In genomic region chr9:118684343-118684742, GRCm38 (mm10) we compare ENCODE assay signal across 11 mouse cellular contexts.
DNase-seq lines count a peak whose midpoint lies in the region; ATAC-seq and TF ChIP-seq lines count a peak whose summit lies in the region.
"Had no signal": no experiment of that assay in that cellular context is flagged by ENCODE, and none has a peak within 500 bp of the region (broad histone marks: within the 10 kb centered on the region; RNA-seq: fewer than 3 reads in every experiment).

No protein-coding gene starts in this region.

- H3K4me3 ChIP-seq in forebrain, embryonic 13.5 days: no peak overlapping the region
- H3K4me3 ChIP-seq in forebrain, embryonic 11.5 days (ENCODE audit: low read depth, low read length): no peak overlapping the region
- H3K4me3 ChIP-seq in liver, postnatal 0 days (ENCODE audit: low read depth, low read length): no peak overlapping the region
- no peak overlapping the region for H3K4me3 ChIP-seq in liver, embryonic 11.5 days (ENCODE audit: low read depth, low read length)
- no peak overlapping the region for H3K4me3 ChIP-seq in stomach, postnatal 0 days (ENCODE audit: low read depth, low read length)
- H3K4me3 ChIP-seq: heart, embryonic 15.5 days; limb, embryonic 13.5 days; midbrain, embryonic 12.5 days had no signal

- no peak overlapping the region for H3K9ac ChIP-seq in forebrain, embryonic 13.5 days
- no peak overlapping the region for H3K9ac ChIP-seq in forebrain, embryonic 11.5 days (ENCODE audit: low read length)
- no peak overlapping the region for H3K9ac ChIP-seq in liver, postnatal 0 days (replicated peaks)
- H3K9ac ChIP-seq in liver, embryonic 11.5 days (ENCODE audit: low read depth, low read length): no peak overlapping the region
- no peak overlapping the region for H3K9ac ChIP-seq in stomach, postnatal 0 days (ENCODE audit: low read length)
- H3K9ac ChIP-seq: heart, embryonic 15.5 days; limb, embryonic 13.5 days; midbrain, embryonic 12.5 days had no signal

- TF ChIP-seq CTCF in liver, postnatal 0 days (IDR thresholded peaks at IDR 0.05; ENCODE audit: low read depth): peak; percentile 57
- peak; percentile 56 for TF ChIP-seq CTCF in stomach, postnatal 0 days (IDR thresholded peaks at IDR 0.05; ENCODE audit: low read depth)

- H3K36me3 ChIP-seq in forebrain, embryonic 13.5 days (ENCODE audit: poor library complexity, severe bottlenecking): no peaks in the 10 kb centered on the region
- H3K36me3 ChIP-seq in forebrain, embryonic 11.5 days (ENCODE audit: control insufficient read depth, insufficient read depth, low read length): no peaks in the 10 kb centered on the region
- H3K36me3 ChIP-seq in liver, postnatal 0 days (replicated peaks; ENCODE audit: insufficient read depth, low read length): no peaks in the 10 kb centered on the region
- no peaks in the 10 kb centered on the region for H3K36me3 ChIP-seq in liver, embryonic 11.5 days (ENCODE audit: control insufficient read depth, insufficient read depth, low read length)
- no peaks in the 10 kb centered on the region for H3K36me3 ChIP-seq in stomach, postnatal 0 days (ENCODE audit: control insufficient read depth, insufficient read depth, low read length)
- H3K36me3 ChIP-seq: heart, embryonic 15.5 days; midbrain, embryonic 12.5 days had no signal

- no peak overlapping the region for H3K27ac ChIP-seq in forebrain, embryonic 13.5 days
- H3K27ac ChIP-seq in forebrain, embryonic 11.5 days (ENCODE audit: low read depth, low read length): no peak overlapping the region
- no peak overlapping the region for H3K27ac ChIP-seq in liver, postnatal 0 days (ENCODE audit: low read depth)
- no peak overlapping the region for H3K27ac ChIP-seq in liver, embryonic 11.5 days (ENCODE audit: low read depth, low read length)
- H3K27ac ChIP-seq in stomach, postnatal 0 days (replicated peaks): no peak overlapping the region
- H3K27ac ChIP-seq: heart, embryonic 15.5 days; limb, embryonic 13.5 days; midbrain, embryonic 12.5 days had no signal

- no peak for TF ChIP-seq EP300 in liver, postnatal 0 days (IDR thresholded peaks at IDR 0.05; ENCODE audit: low read depth)
- no peak for TF ChIP-seq EP300 in stomach, postnatal 0 days (optimal IDR thresholded peaks at IDR 0.05)

- H3K4me1 ChIP-seq in forebrain, embryonic 13.5 days: peaks cover 9% of the 10 kb centered on the region; the same call in 1 of the 2 replicates
- H3K4me1 ChIP-seq in forebrain, embryonic 11.5 days (replicated peaks; ENCODE audit: control insufficient read depth, insufficient read depth, low read length): no peaks in the 10 kb centered on the region
- no peaks in the 10 kb centered on the region for H3K4me1 ChIP-seq in liver, postnatal 0 days (ENCODE audit: insufficient read depth)
- peaks cover 5% of the 10 kb centered on the region for H3K4me1 ChIP-seq in liver, embryonic 11.5 days (replicated peaks; ENCODE audit: control insufficient read depth, insufficient read depth, low read length)
- H3K4me1 ChIP-seq in stomach, postnatal 0 days (replicated peaks; ENCODE audit: control insufficient read depth, insufficient read depth): no peaks in the 10 kb centered on the region; the same call in 1 of the 2 replicates
- H3K4me1 ChIP-seq: midbrain, embryonic 12.5 days had no signal

- H3K9me3 ChIP-seq in forebrain, embryonic 13.5 days (replicated peaks): no peaks in the 10 kb centered on the region
- H3K9me3 ChIP-seq in forebrain, embryonic 11.5 days (ENCODE audit: control insufficient read depth, low read length): no peaks in the 10 kb centered on the region
- no peaks in the 10 kb centered on the region for H3K9me3 ChIP-seq in liver, postnatal 0 days (ENCODE audit: low read length)
- H3K9me3 ChIP-seq in liver, embryonic 11.5 days (ENCODE audit: control insufficient read depth, low read length): no peaks in the 10 kb centered on the region
- no peaks in the 10 kb centered on the region for H3K9me3 ChIP-seq in stomach, postnatal 0 days (ENCODE audit: control insufficient read depth, low read length)
- H3K9me3 ChIP-seq: heart, embryonic 15.5 days; limb, embryonic 13.5 days; midbrain, embryonic 12.5 days had no signal

- 0 out of 2 replicates have a peak, but pooled peaks have one; percentile 13 for ATAC-seq in forebrain, embryonic 13.5 days
- no peak for ATAC-seq in forebrain, embryonic 11.5 days (replicated peaks; ENCODE audit: low FRiP score)
- ATAC-seq in liver, postnatal 0 days: no peak
- ATAC-seq in liver, embryonic 11.5 days (replicated peaks; ENCODE audit: low FRiP score): no peak
- no peak for ATAC-seq in stomach, postnatal 0 days (ENCODE audit: low FRiP score, low TSS enrichment)

- H3K4me2 ChIP-seq in forebrain, embryonic 13.5 days: no peak overlapping the region
- no peak overlapping the region for H3K4me2 ChIP-seq in forebrain, embryonic 11.5 days (ENCODE audit: low read depth, low read length, severe bottlenecking)
- H3K4me2 ChIP-seq in liver, postnatal 0 days (ENCODE audit: low read depth, low read length): no peak overlapping the region
- H3K4me2 ChIP-seq in liver, embryonic 11.5 days: no peak overlapping the region
- H3K4me2 ChIP-seq in stomach, postnatal 0 days (replicated peaks; ENCODE audit: low read depth): no peak overlapping the region
- H3K4me2 ChIP-seq: heart, embryonic 15.5 days; limb, embryonic 13.5 days; midbrain, embryonic 12.5 days had no signal

- WGBS in forebrain, embryonic 13.5 days: 92% methylated on average over 9 of the region's 9 CpGs
- 92% methylated on average over 9 of the region's 9 CpGs for WGBS in forebrain, embryonic 11.5 days
- WGBS in liver, postnatal 0 days (ENCODE audit: insufficient replicate concordance): 79% methylated on average over 9 of the region's 9 CpGs
- 90% methylated on average over 9 of the region's 9 CpGs for WGBS in liver, embryonic 11.5 days
- WGBS in stomach, postnatal 0 days: 92% methylated on average over 9 of the region's 9 CpGs

- no peak for DNase-seq in forebrain, embryonic 11.5 days (ENCODE audit: low spot score)
- DNase-seq in liver, postnatal 0 days: no peak
- DNase-seq in liver, embryonic 11.5 days (ENCODE audit: low spot score): no peak
- peak; percentile 47 for DNase-seq in brain, adult 2 months (ENCODE audit: low read depth, low spot score)
- no peak for DNase-seq in stomach, postnatal 0 days (ENCODE audit: low spot score)
- DNase-seq in c-Kit-positive CD71-positive TER-119-positive erythroid progenitor cells, embryonic 14.5 days (ENCODE audit: low spot score): no peak
- no peak for DNase-seq in adrenal gland, adult 18-20 months (ENCODE audit: low spot score in 2 of 2)

- H3K27me3 ChIP-seq in forebrain, embryonic 13.5 days: no peaks in the 10 kb centered on the region
- no peaks in the 10 kb centered on the region for H3K27me3 ChIP-seq in forebrain, embryonic 11.5 days (ENCODE audit: control insufficient read depth, insufficient read depth, low read length)
- no peaks in the 10 kb centered on the region for H3K27me3 ChIP-seq in liver, postnatal 0 days (ENCODE audit: insufficient read depth, low read length)
- 0 out of 2 replicates have a peak, but pooled peaks cover 5% of the 10 kb centered on the region for H3K27me3 ChIP-seq in liver, embryonic 11.5 days (replicated peaks; ENCODE audit: control insufficient read depth, insufficient read depth, low read length)
- H3K27me3 ChIP-seq in stomach, postnatal 0 days (ENCODE audit: control insufficient read depth, insufficient read depth, low read length): no peaks in the 10 kb centered on the region
- H3K27me3 ChIP-seq: heart, embryonic 15.5 days; limb, embryonic 13.5 days; midbrain, embryonic 12.5 days had no signal
